Mouse (Mus musculus) limb, embryonic 13.5 days (tissue): ENCODE data around the gene Nsun2. TPM values are rescaled to one million over a fixed set of nuclear protein-coding genes. Genes with fewer than 3 reads are reported as not detected.
A peak's percentile ranks its signal among the peaks of the same experiment; 100 is the strongest.

ENCODE experiments used
- ATAC-seq: fragments of 200-750 bp; cut with Nextera tagmentation; 2 replicates; pipeline ENCODE4 v1.8.0; 2017; ENCODE audit warnings: low read depth, moderate number of reproducible peaks, moderate TSS enrichment; ENCODE audit not compliant: low FRiP score
- H3K27ac ChIP-seq: fragments of 300-500 bp; sonication (generic); 2 replicates; pipeline ENCODE4 v1.5.1; 2015; ENCODE audit warnings: inconsistent platforms, mild to moderate bottlenecking, moderate library complexity
- H3K27me3 ChIP-seq: fragments of 300-500 bp; sonication (generic); 2 replicates; pipeline ENCODE4 v1.6.1; 2015; ENCODE audit warnings: mild to moderate bottlenecking, inconsistent platforms
- H3K36me3 ChIP-seq: fragments of 300-500 bp; sonication (generic); 2 replicates; pipeline ENCODE4 v1.6.1; 2015; ENCODE audit warnings: inconsistent platforms, mild to moderate bottlenecking, moderate library complexity
- H3K4me1 ChIP-seq: fragments of 300-500 bp; sonication (generic); 2 replicates; pipeline ENCODE4 v1.6.1; 2015; ENCODE audit warnings: inconsistent platforms
- H3K4me2 ChIP-seq: fragments of 300-500 bp; sonication (generic); replicated peaks from 2 replicates; pipeline ENCODE4 v1.6.1; 2015; ENCODE audit warnings: inconsistent platforms, mild to moderate bottlenecking, moderate library complexity
- H3K4me3 ChIP-seq: fragments of 300-500 bp; sonication (generic); 2 replicates; pipeline ENCODE4 v1.5.1; 2015; ENCODE audit warnings: moderate library complexity, mild to moderate bottlenecking, inconsistent platforms
- H3K9ac ChIP-seq: fragments of 300-500 bp; sonication (generic); 2 replicates; pipeline ENCODE4 v1.6.1; 2015; ENCODE audit warnings: mild to moderate bottlenecking, inconsistent platforms
- H3K9me3 ChIP-seq: fragments of 300-500 bp; sonication (generic); 2 replicates; pipeline ENCODE4 v1.6.1; 2016; ENCODE audit warnings: inconsistent platforms
- WGBS: fragments of 180-500 bp; shearing (Covaris S2); methylation state at CpG from one replicate; pipeline ENCODE4 v1.1.7; 2015; 5-methylcytosine and 5-hydroxymethylcytosine counted together
- polyA plus RNA-seq: library from polyadenylated mRNA; unstranded; fragments of >200 nt; fragmentation: Nextera tagmentation; extraction: Ambion mirVana; gene quantifications from 2 replicates; pipeline ENCODE4 v1.2.1, GENCODE M21; 2015

Gene Nsun2
- polyA plus RNA-seq, 1 experiment from 2014 or later: 125 TPM

DNA sequence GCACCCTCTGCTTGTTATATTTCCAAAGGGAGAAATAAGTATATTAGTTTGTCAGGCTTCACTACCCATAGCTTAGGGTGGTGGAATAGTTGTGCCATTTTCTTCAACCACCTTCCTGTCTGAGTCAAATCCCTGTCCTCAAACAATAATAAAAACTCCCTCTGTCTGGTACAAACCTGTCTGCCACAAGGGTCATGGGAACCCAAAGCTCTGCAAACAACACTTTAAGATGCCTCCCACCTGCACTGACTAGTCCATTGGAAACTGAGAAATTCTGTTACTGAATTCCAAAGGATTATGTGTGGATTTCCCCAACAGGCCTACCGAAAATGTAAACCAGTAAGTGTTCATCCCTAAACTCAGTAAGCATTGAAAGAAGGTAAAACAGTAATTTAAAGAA, 71.1 kb downstream of the Nsun2 start:
- Histone ChIP-seq H3K27ac (no peak overlapping the region), H3K4me2 (no peak overlapping the region), H3K9me3 (no peaks in the 10 kb centered on the region), H3K4me3 (no peak overlapping the region), H3K4me1 (no peaks in the 10 kb centered on the region), H3K9ac (no peak overlapping the region), H3K36me3 (no peaks in the 10 kb centered on the region), H3K27me3 (no peaks in the 10 kb centered on the region)
- 71% methylated on average over 1 of the region's 1 CpGs for WGBS
- no peak for ATAC-seq

DNA sequence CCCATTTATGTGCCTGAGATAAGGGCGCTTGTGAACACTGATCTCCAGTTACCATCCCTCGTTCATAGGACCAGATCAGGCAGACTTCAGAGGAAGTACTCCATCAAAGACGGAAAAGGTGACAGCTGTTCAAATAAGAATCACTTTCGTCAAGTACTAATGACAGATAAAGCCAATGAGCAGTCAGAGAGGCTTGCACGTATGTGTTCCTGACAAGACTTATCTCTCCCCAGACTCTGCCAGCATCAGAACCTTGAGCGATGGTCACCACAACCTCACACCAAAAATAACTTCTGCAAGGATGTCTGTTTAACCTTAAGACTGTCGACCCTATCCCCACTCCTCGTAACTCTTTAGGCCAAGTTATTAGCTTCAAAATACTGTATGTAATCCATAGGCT, 75.2 kb downstream of the Nsun2 start:
- no peak overlapping the region for H3K4me3 ChIP-seq
- no peak overlapping the region for H3K4me2 ChIP-seq
- no peak overlapping the region for H3K27ac ChIP-seq
- no peak for ATAC-seq
- no peaks in the 10 kb centered on the region for H3K9me3 ChIP-seq
- peaks cover 18% of the 10 kb centered on the region for H3K4me1 ChIP-seq
- no peak overlapping the region for H3K9ac ChIP-seq
- peaks cover 9% of the 10 kb centered on the region for H3K36me3 ChIP-seq
- WGBS: 79% methylated on average over 8 of the region's 8 CpGs
- H3K27me3 ChIP-seq: no peaks in the 10 kb centered on the region

DNA sequence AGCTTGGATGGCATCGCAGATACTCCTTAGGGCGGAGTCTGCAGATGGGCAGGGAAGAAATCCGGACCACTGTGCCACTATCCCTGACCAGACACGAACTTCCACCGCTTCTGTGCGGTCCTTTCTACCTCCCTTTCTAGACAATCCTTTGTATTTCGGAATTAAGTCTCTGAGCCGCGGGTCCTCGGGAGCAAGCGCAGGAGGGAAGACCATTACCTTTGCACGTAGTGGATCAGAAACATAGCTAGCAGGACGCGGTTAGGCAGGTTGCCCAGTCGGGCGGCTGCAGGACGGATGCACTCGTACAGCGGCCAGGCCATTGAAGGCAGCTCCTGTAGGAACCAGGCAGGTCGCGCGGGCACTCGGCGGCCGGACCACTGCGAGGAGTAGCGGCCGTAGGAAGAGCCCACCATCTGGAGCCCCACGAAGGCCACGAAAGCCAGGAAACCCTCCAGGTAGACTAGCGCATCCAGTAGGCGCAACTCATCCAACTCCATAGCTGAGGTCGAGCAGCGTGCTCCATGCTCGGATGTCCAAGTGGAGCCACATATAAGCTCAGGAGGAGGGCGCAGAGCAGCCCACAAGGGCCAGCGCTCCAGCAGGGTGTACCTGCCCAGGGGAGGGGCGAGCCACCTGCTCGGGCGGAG, 77.3 kb downstream of the Nsun2 start:
- peak; percentile 7; the same call in 1 of the 2 replicates for ATAC-seq

DNA sequence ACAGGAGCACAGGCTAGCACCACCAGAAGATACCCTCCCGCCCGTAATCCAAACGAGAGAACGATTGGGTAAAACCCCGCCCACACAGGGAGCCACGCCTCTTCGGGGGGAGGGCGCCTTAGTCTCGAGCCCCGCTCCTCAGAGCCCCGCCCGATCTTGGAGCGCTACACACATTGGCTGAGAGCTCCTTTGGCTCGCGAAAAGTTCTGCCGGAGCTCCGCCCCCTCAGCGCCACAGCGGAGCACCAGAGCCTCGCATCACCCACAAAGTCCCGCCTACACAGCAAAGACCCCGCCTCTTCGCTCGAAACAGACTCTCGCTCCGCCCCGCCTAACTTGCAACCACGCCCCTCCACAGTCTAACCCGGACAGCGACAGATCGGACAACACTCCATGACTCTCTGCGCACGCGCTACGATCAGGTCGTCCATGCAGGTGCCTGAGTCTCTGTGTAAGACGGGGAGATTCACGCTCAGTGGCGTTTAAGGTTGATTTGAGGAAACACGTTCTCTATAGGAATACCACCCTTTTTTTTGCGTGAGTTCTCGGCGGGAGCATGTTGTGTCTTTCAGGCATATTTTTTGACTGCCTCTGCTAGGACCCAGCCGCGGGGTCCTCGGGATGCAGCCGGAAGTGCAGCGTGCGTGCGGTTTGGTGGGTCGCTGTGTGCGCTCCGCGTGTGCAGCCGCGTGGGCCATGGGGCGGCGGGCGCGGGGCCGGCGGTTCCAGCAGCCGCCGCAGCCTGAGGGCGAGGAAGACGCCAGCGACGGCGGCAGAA, 78.0 kb downstream of the Nsun2 start, which contains the start of gene Srd5a1:
Srd5a1 (minus strand) TSS at position 45 of the 777 bp plus-strand sequence.
- peak; percentile 99 for ATAC-seq
- WGBS: under 1% methylated on average over 69 of the region's 69 CpGs
- Histone ChIP-seq H3K36me3 (peaks cover 33% of the 10 kb centered on the region), H3K27me3 (no peaks in the 10 kb centered on the region), H3K4me1 (peaks cover 18% of the 10 kb centered on the region), H3K27ac (0 out of 2 replicates have a peak within 1 kb of the TSS, but pooled peaks have one; percentile 0), H3K4me3 (peak within 1 kb of the TSS; percentile 99), H3K4me2 (peak within 1 kb of the TSS; percentile 92), H3K9me3 (no peaks in the 10 kb centered on the region), H3K9ac (peak within 1 kb of the TSS; percentile 89)

More for the DNA sequence above, 77.3 kb downstream of the Nsun2 start:
- H3K9ac ChIP-seq: peak overlapping the region; percentile 75
- no peaks in the 10 kb centered on the region for H3K9me3 ChIP-seq
- under 1% methylated on average over 40 of the region's 40 CpGs for WGBS
- H3K36me3 ChIP-seq: peaks cover 26% of the 10 kb centered on the region
- peak overlapping the region; percentile 99 for H3K4me3 ChIP-seq
- H3K27me3 ChIP-seq: no peaks in the 10 kb centered on the region
- peak overlapping the region; percentile 92 for H3K4me2 ChIP-seq
- peaks cover 18% of the 10 kb centered on the region for H3K4me1 ChIP-seq
- no peak overlapping the region for H3K27ac ChIP-seq

DNA sequence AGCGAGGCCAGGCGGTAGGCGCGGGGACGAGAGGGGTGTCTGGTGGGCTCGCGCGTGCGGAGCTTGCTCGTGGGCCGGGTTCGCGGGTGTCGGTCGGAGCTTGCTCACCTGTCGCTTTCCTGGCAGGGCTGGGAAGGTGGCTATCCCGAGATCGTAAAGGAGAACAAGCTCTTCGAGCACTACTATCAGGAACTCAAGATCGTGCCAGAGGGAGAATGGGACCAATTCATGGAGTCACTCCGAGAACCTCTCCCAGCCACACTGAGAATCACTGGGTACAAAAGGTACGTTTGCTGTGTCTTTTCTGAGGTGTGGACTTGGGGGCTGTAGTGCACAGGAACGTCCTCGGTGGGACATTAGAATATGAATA, 78.6 kb downstream of the Nsun2 start:
- H3K36me3 ChIP-seq: peaks cover 39% of the 10 kb centered on the region
- peak overlapping the region; percentile 89 for H3K9ac ChIP-seq
- peak overlapping the region; percentile 92 for H3K4me2 ChIP-seq
- peak overlapping the region; percentile 99 for H3K4me3 ChIP-seq
- 0 out of 2 replicates have a peak overlapping the region, but pooled peaks have one; percentile 0 for H3K27ac ChIP-seq
- no peak for ATAC-seq
- WGBS: 0% methylated on average over 24 of the region's 24 CpGs
- no peaks in the 10 kb centered on the region for H3K9me3 ChIP-seq
- peaks cover 18% of the 10 kb centered on the region for H3K4me1 ChIP-seq
- no peaks in the 10 kb centered on the region for H3K27me3 ChIP-seq

DNA sequence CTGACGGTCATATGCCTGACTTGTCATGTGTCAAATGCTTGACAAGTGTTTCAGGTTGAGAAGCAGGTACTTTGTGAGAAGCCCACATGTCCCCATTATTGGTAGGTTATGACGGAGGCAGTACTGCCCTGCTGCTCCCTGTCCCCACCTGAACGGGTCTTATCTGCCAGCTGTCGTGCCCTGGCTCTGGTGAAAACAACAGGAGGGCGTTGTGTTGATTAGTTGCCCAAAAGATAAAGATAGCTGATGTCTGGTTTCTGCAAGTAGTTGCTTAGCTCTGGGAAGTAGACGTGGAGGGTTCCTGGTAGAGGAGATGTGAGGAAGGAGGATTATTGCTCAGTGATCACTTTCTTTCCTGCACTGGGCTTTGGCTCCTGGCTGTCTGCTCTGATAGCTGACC, 83.2 kb downstream of the Nsun2 start:
- Histone ChIP-seq H3K27ac (no peak overlapping the region), H3K27me3 (no peaks in the 10 kb centered on the region), H3K9me3 (no peaks in the 10 kb centered on the region), H3K4me3 (no peak overlapping the region), H3K4me2 (no peak overlapping the region), H3K36me3 (peaks cover 79% of the 10 kb centered on the region), H3K4me1 (peaks cover 12% of the 10 kb centered on the region), H3K9ac (no peak overlapping the region)
- 94% methylated on average over 6 of the region's 6 CpGs for WGBS
- no peak for ATAC-seq

DNA sequence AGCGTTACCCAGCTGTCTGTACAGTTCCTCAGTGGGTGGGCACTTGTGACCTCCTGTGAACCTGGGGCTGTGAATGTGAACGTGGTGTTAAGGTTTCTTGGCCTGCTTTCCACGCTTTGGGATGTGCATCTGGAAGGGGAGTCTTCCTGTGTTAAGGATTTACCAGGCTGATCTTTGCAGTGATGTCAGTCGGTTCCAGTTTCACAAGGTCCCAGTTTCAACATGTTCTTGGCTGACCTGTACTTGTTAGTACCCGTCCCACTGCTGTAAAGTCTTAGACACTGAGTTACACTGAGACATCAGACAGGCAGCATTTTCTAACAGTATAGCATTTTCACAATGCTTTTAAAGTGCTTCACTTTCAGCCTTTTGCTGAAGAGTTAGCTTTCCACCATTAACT, 90.3 kb downstream of the Nsun2 start:
- H3K9ac ChIP-seq: no peak overlapping the region
- WGBS: 71% methylated on average over 5 of the region's 5 CpGs

DNA sequence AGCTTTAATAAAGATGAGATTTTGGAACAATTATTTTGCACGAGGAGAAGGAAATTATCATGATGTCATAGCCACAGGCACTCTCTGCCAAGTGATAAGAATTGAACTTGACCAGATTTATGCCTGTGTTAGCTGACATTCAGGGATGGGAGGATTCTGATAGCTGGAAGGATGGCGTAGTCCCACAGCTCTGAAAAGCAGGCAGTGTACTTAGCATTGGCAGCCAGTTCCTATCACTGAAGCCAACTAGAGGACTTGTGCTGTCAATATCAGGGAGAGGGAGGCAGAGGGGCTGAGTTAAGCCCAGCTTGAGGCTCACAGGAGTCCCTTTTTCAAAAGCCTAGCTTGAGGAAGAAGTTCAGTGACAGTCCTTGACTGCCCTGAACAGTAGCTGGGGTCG, 91.0 kb downstream of the Nsun2 start:
- no peaks in the 10 kb centered on the region for H3K4me1 ChIP-seq
- no peak overlapping the region for H3K4me3 ChIP-seq
- WGBS: 92% methylated on average over 3 of the region's 3 CpGs
- no peaks in the 10 kb centered on the region for H3K9me3 ChIP-seq
- no peak overlapping the region for H3K9ac ChIP-seq
- no peak overlapping the region for H3K27ac ChIP-seq
- no peak overlapping the region for H3K4me2 ChIP-seq
- no peak for ATAC-seq
- H3K27me3 ChIP-seq: no peaks in the 10 kb centered on the region
- peaks cover 91% of the 10 kb centered on the region for H3K36me3 ChIP-seq

More for the DNA sequence above, 90.3 kb downstream of the Nsun2 start:
- Histone ChIP-seq H3K4me2 (no peak overlapping the region), H3K9me3 (no peaks in the 10 kb centered on the region), H3K4me3 (no peak overlapping the region), H3K36me3 (peaks cover 91% of the 10 kb centered on the region), H3K4me1 (no peaks in the 10 kb centered on the region), H3K27ac (no peak overlapping the region), H3K27me3 (no peaks in the 10 kb centered on the region)
- ATAC-seq: no peak

DNA sequence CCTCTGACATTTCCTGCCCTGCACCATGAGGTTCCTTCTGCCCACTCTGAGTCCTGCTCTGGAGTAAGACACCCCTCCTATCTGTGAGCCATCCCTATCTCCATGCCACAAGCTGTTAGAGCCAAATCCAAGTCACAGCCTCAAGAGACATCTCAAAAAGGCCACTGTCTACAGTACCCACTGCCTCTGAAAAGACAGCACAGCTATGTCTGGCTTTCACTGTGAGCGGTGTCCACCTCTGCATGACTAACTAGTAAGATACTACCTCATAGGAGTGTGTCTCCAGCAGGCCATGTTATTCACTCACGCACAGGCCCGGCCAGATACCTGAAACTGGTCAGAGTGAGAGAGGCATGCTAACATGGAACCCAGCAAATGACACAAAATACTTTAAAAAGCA, 94.4 kb downstream of the Nsun2 start:
- ATAC-seq: no peak
- WGBS: 91% methylated on average over 3 of the region's 3 CpGs

DNA sequence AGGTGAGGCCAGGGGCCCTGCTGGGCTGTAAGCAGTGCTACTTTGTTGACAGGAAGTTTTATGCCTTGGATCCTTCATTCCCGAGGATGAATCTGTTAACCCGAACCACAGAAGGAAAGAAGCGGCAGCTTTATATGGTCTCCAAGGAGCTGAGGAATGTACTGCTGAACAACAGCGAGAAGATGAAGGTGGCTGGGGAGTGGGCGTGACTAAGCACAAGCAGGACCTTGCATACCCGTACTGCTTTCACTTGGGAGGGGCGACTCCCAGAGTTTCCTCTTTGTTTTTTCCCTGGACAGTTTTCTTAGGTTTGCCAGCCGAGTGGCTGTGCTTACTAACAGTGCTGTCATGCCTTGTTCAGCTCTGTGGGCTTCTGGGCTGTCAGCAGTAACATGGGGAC, 97.0 kb downstream of the Nsun2 start:
- H3K27me3 ChIP-seq: no peaks in the 10 kb centered on the region
- H3K36me3 ChIP-seq: peaks cover 99% of the 10 kb centered on the region
- no peak overlapping the region for H3K27ac ChIP-seq
- no peaks in the 10 kb centered on the region for H3K9me3 ChIP-seq
- no peak overlapping the region for H3K9ac ChIP-seq
- H3K4me1 ChIP-seq: no peaks in the 10 kb centered on the region
- 75% methylated on average over 8 of the region's 8 CpGs for WGBS
- no peak overlapping the region for H3K4me2 ChIP-seq
- H3K4me3 ChIP-seq: no peak overlapping the region
- ATAC-seq: no peak

More for the DNA sequence above, 94.4 kb downstream of the Nsun2 start:
- Histone ChIP-seq H3K4me3 (no peak overlapping the region), H3K9me3 (no peaks in the 10 kb centered on the region), H3K4me1 (no peaks in the 10 kb centered on the region), H3K9ac (no peak overlapping the region), H3K27ac (no peak overlapping the region), H3K36me3 (peaks cover 99% of the 10 kb centered on the region), H3K27me3 (no peaks in the 10 kb centered on the region), H3K4me2 (no peak overlapping the region)

DNA sequence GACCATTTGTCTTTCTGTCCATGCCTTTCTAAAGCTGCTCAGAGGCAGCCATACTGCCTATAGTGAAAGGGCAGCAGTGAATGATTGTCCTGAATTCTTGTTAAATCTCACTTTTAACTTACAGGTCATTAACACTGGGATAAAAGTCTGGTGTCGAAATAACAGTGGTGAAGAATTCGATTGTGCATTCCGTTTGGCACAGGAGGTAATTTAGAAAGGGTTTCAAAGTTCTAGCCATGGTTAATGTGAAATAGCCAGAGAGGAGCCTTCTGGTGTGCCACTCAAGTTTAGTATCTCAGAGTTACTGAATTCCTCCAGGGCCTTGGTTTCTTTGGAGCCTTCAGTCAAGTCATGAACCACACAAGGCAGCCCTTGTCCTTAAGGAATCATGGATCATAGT, 97.6 kb downstream of the Nsun2 start:
- Histone ChIP-seq H3K4me1 (no peaks in the 10 kb centered on the region), H3K9me3 (no peaks in the 10 kb centered on the region), H3K4me2 (no peak overlapping the region), H3K9ac (no peak overlapping the region), H3K27ac (no peak overlapping the region), H3K27me3 (no peaks in the 10 kb centered on the region), H3K36me3 (peaks cover 99% of the 10 kb centered on the region), H3K4me3 (no peak overlapping the region)
- ATAC-seq: no peak
- 93% methylated on average over 3 of the region's 3 CpGs for WGBS

DNA sequence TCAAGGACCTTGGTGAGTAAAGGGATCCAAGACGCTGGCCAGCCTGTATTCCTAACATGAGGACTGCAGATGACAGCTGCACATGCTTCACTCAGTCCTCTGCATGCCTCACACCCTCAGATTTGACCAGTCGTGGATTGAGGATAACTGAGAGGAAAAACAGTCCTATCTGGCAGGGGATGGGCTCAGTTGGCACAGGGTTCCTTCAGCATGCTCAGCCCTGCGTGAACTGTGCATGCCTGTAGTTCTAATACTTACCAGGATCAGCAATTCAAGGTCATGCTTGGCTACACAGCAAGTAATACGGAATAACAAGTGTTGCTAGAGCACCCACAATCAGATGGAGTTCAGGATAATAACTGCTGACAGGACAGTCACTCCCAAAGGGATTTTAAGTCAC, 98.1 kb downstream of the Nsun2 start:
- no peak overlapping the region for H3K27ac ChIP-seq
- H3K4me2 ChIP-seq: no peak overlapping the region
- no peaks in the 10 kb centered on the region for H3K9me3 ChIP-seq
- no peak overlapping the region for H3K4me3 ChIP-seq
- H3K36me3 ChIP-seq: peaks cover 99% of the 10 kb centered on the region
- ATAC-seq: no peak
- H3K4me1 ChIP-seq: no peaks in the 10 kb centered on the region
- 85% methylated on average over 4 of the region's 4 CpGs for WGBS
- no peak overlapping the region for H3K9ac ChIP-seq
- H3K27me3 ChIP-seq: no peaks in the 10 kb centered on the region
